Mouse (Mus musculus) stomach, embryonic 14.5 days (tissue): Measurements from ENCODE around the gene Gm17364. TPM values are rescaled to one million over a fixed set of nuclear protein-coding genes. Genes with fewer than 3 reads are reported as not detected.
A peak's percentile ranks its signal among the peaks of the same experiment; 100 is the strongest.

ENCODE experiments used
- ATAC-seq: fragments of 200-750 bp; cut with Nextera tagmentation; 2 replicates; pipeline ENCODE4 v1.8.0; 2017; ENCODE audit warnings: low read depth, moderate TSS enrichment; ENCODE audit not compliant: insufficient number of reproducible peaks, insufficient read depth, low FRiP score
- H3K27ac ChIP-seq: fragments of 300-500 bp; sonication (generic); 2 replicates; pipeline ENCODE4 v1.5.1; 2014; ENCODE audit warnings: mild to moderate bottlenecking, low read length, moderate library complexity, mixed read lengths
- H3K27me3 ChIP-seq: fragments of 300-500 bp; sonication (generic); 2 replicates; pipeline ENCODE4 v1.6.1; 2014; ENCODE audit warnings: low read length, control low read depth, mixed read lengths; ENCODE audit not compliant: control insufficient read depth, insufficient read depth
- H3K36me3 ChIP-seq: fragments of 300-500 bp; sonication (generic); 2 replicates; pipeline ENCODE4 v1.6.1; 2014; ENCODE audit warnings: mild to moderate bottlenecking, control low read depth, low read length, moderate library complexity, mixed read lengths; ENCODE audit not compliant: control insufficient read depth, insufficient read depth
- H3K4me1 ChIP-seq: fragments of 300-500 bp; sonication (generic); 2 replicates; pipeline ENCODE4 v1.6.1; 2014; ENCODE audit warnings: low read length, control low read depth, mixed read lengths; ENCODE audit not compliant: control insufficient read depth, insufficient read depth
- H3K4me2 ChIP-seq: fragments of 300-500 bp; sonication (generic); replicated peaks from 2 replicates; pipeline ENCODE4 v1.6.1; 2014; ENCODE audit warnings: low read depth, low read length, control low read depth
- H3K4me3 ChIP-seq: fragments of 300-500 bp; sonication (generic); 2 replicates; pipeline ENCODE4 v1.5.1; 2014; ENCODE audit warnings: low read depth, low read length, control low read depth
- H3K9ac ChIP-seq: fragments of 300-500 bp; sonication (generic); replicated peaks from 2 replicates; pipeline ENCODE4 v1.6.1; 2014; ENCODE audit warnings: low read depth, mild to moderate bottlenecking, control low read depth, low read length, moderate library complexity, mixed read lengths
- H3K9me3 ChIP-seq: fragments of 300-500 bp; sonication (generic); 2 replicates; pipeline ENCODE4 v1.6.1; 2016; ENCODE audit warnings: low read depth, low read length, control low read depth; ENCODE audit not compliant: control insufficient read depth
- WGBS: fragments of 180-500 bp; shearing (Covaris S2); extraction: QIAGEN DNeasy Blood & Tissue Kit; methylation state at CpG from one replicate; pipeline ENCODE4 v1.1.7; 2014; 5-methylcytosine and 5-hydroxymethylcytosine counted together
- polyA plus RNA-seq: library from polyadenylated mRNA; unstranded; fragments of >200 nt; fragmentation: Nextera tagmentation; extraction: Ambion mirVana; gene quantifications from 2 replicates; pipeline ENCODE4 v1.2.1, GENCODE M21; 2014

The Gm17364 gene
- polyA plus RNA-seq, 1 experiment from 2014 or later, result not detected

DNA sequence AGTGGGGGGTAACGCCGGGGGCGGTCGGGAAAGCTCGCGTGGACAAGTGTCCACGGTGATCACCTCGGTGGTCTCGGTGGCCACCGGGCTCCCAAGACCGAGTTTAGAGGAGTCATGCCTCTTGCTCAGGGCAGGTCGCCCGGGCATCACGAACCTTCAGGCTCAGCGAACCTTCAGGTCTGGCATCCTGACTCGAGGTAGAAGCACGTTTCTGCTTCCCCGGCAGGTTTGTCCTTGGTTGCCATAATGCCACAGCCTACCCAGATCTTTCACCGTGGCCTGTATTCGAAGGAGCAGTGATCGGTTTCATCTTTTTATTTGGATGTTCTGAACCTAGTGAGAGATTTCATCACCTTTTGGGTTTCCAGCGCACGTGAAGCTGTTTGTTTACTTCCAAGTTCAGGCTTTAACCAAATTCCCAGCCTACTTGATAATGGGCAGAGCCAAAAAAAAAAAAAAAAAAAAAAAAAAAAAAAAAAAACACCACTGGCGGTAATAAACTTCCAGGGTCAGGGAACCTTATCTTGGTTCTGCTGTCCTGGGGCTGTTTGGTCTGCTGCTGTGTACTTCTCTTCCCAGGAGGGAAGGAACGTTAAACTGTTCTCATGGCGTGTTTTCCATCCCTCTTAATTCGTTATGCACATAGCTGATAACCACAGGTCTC, 23.3 kb downstream of the Gm17364 start:
- Histone ChIP-seq H3K4me3 (peak overlapping the region; percentile 80), H3K36me3 (no peaks in the 10 kb centered on the region), H3K4me1 (peaks cover 8% of the 10 kb centered on the region), H3K4me2 (peak overlapping the region; percentile 69), H3K27me3 (no peaks in the 10 kb centered on the region), H3K9me3 (no peaks in the 10 kb centered on the region), H3K27ac (peak overlapping the region; percentile 75; the same call in 1 of the 2 replicates), H3K9ac (peak overlapping the region; percentile 87)
- WGBS, result 2% methylated on average over 27 of the region's 27 CpGs
- no peak for ATAC-seq

DNA sequence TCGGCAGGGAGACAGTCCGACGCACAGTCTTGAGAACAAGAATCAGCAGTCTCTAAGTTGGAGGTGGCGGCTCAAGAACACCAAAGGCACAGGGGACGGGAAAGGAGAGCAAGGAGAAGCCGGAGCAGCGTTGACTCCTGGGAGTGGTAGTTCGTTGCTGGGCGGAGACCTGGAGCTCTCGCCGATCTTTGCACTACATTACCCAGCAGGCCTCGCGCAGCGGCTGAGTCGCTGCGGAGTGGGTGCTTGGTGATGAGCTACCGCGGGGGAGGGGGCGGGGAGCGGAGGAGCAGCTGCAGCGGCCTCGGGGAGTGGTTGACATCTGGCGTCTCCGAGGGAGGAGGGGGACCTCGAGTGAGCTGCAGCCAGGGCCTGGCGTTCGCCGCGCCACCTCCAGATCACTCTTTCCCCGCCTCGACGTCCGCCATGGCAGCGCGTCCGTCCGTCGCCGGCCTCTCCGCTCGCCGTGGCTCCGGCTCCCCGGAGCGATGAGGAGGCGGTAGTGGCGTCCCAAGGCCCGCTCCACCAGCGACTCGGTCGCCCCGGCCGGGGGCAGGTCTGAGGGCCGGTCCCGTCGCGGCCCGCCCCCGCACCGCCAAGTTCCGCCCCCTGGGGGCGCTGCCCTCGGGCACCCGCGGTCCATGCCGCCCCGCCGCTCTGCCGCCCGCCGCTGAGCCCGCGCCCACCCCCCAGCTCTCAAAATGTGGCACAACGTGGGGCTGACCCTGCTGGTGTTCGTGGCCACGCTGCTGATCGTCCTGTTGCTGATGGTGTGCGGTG, 24.0 kb downstream of the Gm17364 start, which contains the start of gene Smim13:
Gene Smim13, plus strand, starts transcription at position 307 of the 780 bp plus-strand sequence.
- no peaks in the 10 kb centered on the region for H3K9me3 ChIP-seq
- peak within 1 kb of the TSS; percentile 80 for H3K4me3 ChIP-seq
- H3K9ac ChIP-seq, result peak within 1 kb of the TSS; percentile 87
- peak within 1 kb of the TSS; percentile 69 for H3K4me2 ChIP-seq
- H3K36me3 ChIP-seq, result no peaks in the 10 kb centered on the region
- peak within 1 kb of the TSS; percentile 75 for H3K27ac ChIP-seq
- H3K27me3 ChIP-seq, result no peaks in the 10 kb centered on the region
- WGBS, result under 1% methylated on average over 73 of the region's 78 CpGs
- peak; percentile 93 for ATAC-seq
- H3K4me1 ChIP-seq, result peaks cover 8% of the 10 kb centered on the region

DNA sequence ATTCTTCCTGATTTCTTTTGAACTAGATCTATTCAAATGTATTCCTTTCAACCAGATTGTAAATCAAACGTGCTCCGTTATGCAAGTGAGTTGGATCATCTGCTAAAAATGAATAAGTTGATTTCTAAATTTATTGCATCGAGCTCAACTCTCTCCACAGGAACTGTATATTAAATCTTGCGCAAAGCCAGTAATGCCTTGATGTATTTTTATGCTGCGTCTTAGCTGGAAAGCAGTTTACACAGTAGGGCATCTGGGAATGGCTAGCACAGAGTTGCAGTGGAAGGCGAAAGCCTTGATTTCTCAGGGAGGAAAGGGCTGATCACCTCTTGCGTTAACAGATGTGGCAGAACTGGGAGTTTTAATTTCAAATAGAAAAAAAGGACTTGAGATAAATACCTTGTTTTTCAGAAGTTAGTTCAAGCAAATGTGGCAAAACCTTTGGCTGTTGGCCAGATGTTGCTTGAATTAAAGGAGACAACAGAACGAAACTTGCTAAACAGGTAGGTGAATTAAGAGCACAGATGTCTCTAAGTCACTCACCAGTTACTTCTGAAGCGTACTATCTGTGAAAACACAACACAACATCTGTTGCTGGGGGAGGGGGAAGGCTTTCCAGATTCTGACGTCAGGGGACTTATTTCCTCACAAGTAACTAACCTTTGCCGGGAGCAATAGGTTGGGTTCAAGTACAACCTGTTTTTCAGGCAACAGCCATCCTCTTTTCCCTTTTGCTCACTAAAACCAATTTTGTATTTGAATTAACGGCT, 24.8 kb downstream of the Gm17364 start:
- WGBS, result 38% methylated on average over 12 of the region's 12 CpGs
- Histone ChIP-seq H3K9ac (peak overlapping the region; percentile 32), H3K27me3 (no peaks in the 10 kb centered on the region), H3K36me3 (no peaks in the 10 kb centered on the region), H3K27ac (no peak overlapping the region), H3K4me3 (peak overlapping the region; percentile 80), H3K4me1 (peaks cover 8% of the 10 kb centered on the region), H3K9me3 (no peaks in the 10 kb centered on the region), H3K4me2 (peak overlapping the region; percentile 69)
- no peak for ATAC-seq

- 58% methylated on average over 6 of the region's 6 CpGs for WGBS
- H3K4me2 ChIP-seq, result no peak overlapping the region
- no peak for ATAC-seq
Observed at GRCm38 (mm10) chr13:41244306-41244830, 29.4 kb downstream of the Gm17364 start.

DNA sequence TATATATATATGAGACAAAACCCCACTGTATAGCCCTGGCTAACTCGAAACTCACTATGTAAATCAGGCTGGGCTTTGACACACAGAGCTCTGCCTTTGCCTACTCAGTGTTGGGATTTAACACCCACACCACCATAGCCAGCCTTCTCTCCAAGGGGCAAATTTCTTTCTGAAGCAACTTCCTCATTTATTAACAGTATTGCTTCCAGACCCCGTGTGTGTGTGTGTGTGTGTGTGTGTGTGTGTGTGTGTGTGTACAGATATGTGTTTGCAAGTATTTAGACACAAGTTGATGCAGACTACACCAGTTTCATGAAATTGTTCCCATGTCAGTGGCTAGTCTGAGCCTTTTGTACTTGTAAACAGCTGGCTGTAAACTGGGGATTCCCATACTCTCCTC, 32.2 kb downstream of the Gm17364 start:
- no peaks in the 10 kb centered on the region for H3K27me3 ChIP-seq
- H3K4me2 ChIP-seq, result no peak overlapping the region
- no peaks in the 10 kb centered on the region for H3K9me3 ChIP-seq
- H3K4me1 ChIP-seq, result no peaks in the 10 kb centered on the region
- H3K9ac ChIP-seq, result no peak overlapping the region
- no peaks in the 10 kb centered on the region for H3K36me3 ChIP-seq
- WGBS, result 74% methylated on average over 2 of the region's 2 CpGs
- H3K4me3 ChIP-seq, result no peak overlapping the region
- ATAC-seq, result no peak
- no peak overlapping the region for H3K27ac ChIP-seq

More at GRCm38 (mm10) chr13:41244306-41244830, 29.4 kb downstream of the Gm17364 start:
- H3K36me3 ChIP-seq, result no peaks in the 10 kb centered on the region
- peaks cover 4% of the 10 kb centered on the region; the same call in 1 of the 2 replicates for H3K4me1 ChIP-seq
- H3K9me3 ChIP-seq, result no peaks in the 10 kb centered on the region
- no peak overlapping the region for H3K4me3 ChIP-seq
- no peak overlapping the region for H3K27ac ChIP-seq
- no peak overlapping the region for H3K9ac ChIP-seq
- H3K27me3 ChIP-seq, result no peaks in the 10 kb centered on the region

GRCm38 (mm10) chr13:41238805-41239130, 35.0 kb downstream of the Gm17364 start:
- H3K27me3 ChIP-seq, result no peaks in the 10 kb centered on the region
- H3K36me3 ChIP-seq, result no peaks in the 10 kb centered on the region
- no peak overlapping the region for H3K9ac ChIP-seq
- H3K9me3 ChIP-seq, result no peaks in the 10 kb centered on the region
- ATAC-seq, result no peak
- no peak overlapping the region for H3K4me3 ChIP-seq
- H3K4me2 ChIP-seq, result no peak overlapping the region
- whole genome bisulfite sequencing, result 6% methylated on average over 5 of the region's 5 CpGs
- no peaks in the 10 kb centered on the region for H3K4me1 ChIP-seq
- H3K27ac ChIP-seq, result no peak overlapping the region

DNA sequence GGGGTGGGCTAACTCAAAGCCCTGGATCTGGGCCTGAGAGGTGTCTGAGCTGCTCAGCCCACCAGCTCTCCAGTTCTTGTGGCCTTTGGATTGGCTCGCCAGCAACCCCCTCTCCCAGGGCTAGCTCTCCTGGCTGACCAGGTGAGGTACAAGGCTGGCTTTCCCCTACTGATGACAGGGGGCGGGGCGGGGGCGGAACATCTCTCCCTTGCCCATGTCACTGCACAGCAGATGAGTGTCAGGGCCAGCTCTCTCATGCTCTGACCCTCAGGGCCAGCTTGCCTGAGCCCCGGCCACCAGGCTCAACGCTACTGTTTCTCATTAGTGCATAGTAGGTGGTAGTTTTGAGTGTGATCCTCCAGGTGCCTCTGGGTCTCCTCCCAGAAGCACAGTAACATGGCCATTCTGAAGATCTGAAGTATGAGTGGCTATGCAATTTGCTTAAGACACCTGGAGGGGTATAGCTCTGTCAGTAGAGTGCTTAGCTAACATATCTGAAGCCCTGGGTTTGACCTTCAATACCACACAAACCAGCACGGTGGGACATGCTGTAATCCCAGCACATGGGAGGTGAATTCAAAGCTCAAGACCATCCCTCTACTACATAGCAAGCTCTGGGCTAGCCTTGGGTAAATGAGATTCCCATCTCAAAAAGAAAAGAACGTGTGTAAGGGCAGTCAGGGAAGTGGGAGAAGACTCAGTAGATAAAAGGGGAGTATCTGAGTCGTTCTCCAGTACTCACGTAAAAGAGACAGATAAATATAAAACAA, 35.6 kb downstream of the Gm17364 start:
- Histone ChIP-seq H3K9ac (no peak overlapping the region), H3K4me3 (no peak overlapping the region), H3K36me3 (no peaks in the 10 kb centered on the region), H3K27me3 (no peaks in the 10 kb centered on the region), H3K9me3 (no peaks in the 10 kb centered on the region), H3K27ac (no peak overlapping the region), H3K4me2 (no peak overlapping the region), H3K4me1 (no peaks in the 10 kb centered on the region)
- 75% methylated on average over 10 of the region's 10 CpGs for WGBS
- ATAC-seq, result no peak
